Mouse (Mus musculus) naive thymus-derived CD4-positive, alpha-beta T cell, adult 2 months (primary cell): ENCODE measurements around the gene Mrps18c.

Experiments
- DNase-seq: peaks from one replicate; pipeline ENCODE4 v3.0.0-alpha.2; 2011; ENCODE audit warnings: low read depth

Mrps18c gene

DNA sequence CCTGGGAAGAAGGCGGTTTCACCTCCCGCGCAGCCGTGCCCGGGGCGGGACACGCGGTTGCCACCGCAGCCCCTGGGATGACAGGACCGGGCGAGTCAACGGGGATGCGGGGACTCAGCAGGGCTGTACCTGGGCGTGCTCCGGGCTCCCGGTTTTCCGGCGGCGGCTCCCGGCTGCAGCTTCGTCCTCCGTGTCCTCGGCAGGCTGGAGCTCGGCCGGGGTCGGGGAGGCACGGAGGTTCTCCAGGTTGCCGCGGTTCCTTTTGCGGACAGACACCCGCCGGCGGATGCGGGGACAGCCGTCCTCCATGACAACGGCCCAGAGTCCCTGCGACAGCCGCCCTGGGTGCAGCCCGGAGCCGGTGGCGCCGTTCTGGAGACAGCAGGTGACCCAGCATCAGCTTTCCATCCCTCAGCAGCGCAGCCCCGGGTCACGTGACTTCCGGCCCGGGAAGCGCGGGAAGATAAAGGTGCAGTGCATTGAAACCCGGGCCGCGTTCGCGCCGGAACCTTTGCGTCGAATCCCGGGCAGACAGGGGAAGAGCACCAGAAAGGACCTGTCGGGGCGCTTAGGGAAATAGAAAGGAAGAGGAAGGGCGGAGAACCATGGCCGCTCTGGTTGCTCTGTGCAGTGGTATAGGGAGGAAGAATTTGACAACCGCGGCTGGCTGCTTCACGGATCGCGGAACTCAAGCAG is at the start of gene Mrps18c, which contains the start of gene Helq:
TSS of gene Mrps18c (plus strand) at position 463 of the 696 bp plus-strand sequence.
TSS of gene Helq (minus strand) at position 434 of the 696 bp plus-strand sequence.
- DNase-seq: peak; percentile 88

DNA sequence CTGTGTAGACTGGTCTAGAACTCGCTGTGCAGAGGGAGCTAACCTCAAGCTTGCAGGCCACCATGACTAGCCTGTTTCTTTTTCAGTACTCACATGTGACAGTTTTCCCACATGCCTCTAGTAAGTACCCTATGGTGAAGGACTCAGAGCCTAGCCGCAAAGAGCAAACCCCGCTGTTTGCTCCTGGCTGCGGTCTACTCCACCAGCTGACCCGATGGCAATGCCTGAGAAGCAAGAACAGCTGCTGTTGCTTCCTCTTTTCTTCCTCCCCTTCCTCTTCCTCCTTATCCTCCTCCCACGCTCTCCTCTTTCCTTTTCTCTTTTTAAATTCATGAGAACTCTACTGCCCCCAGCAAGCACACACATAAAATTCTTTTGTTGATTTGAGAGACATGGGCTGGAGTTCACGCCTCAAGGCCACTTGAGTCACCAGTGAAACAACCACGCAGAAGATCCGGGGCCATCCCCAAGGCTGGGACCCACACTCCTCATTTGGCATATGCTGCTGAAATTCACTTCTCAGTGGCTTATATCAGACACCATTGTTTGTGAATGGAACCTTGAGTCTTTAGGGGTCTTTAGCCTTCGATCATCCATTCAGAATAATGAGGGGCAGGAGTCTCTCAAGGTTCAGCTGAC is 47.7 kb upstream of the Mrps18c start:
- DNase-seq: no peak

GRCm38 (mm10) chr5:100751655-100752054 is 46.8 kb upstream of the Mrps18c start:
- no peak for DNase-seq

- no peak for DNase-seq
Measured at GRCm38 (mm10) chr5:100753407-100753806, 45.0 kb upstream of the Mrps18c start.

- no peak for DNase-seq
Measured at GRCm38 (mm10) chr5:100758121-100758520, 40.3 kb upstream of the Mrps18c start.

DNA sequence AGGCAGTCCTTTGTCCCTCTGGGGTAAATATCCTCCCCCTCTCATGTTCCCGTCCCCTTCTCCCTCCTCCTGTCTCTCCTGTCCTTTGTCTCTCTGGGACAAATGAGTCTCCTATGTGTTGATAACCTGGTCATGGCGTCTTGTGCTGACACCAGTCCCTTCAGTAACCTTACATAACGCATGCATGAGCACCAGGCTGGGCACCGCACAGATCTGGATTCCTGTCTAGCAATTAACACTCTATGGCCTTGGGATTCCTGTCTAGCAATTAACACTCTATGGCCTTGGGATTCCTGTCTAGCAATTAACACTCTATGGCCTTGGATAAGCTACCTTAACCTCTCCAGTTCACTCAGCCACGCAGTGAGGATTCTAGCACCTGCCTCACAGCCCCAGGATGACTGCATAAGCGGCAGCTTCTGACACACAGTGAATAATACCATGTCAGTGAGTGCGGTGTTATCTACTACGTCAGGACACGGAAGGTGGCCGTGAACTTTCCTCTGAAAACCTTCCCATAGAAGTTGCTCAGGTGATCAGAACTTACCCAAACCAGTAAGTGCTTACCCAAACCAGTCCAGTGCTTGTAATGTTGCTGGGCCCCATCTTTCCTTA is 38.3 kb upstream of the Mrps18c start:
- DNase-seq: no peak

- no peak for DNase-seq
Measured at GRCm38 (mm10) chr5:100761736-100762135, 36.7 kb upstream of the Mrps18c start.

- DNase-seq: no peak
Measured at GRCm38 (mm10) chr5:100766026-100766425, 32.4 kb upstream of the Mrps18c start.

GRCm38 (mm10) chr5:100771575-100771974 is 26.9 kb upstream of the Mrps18c start:
- DNase-seq: no peak

DNA sequence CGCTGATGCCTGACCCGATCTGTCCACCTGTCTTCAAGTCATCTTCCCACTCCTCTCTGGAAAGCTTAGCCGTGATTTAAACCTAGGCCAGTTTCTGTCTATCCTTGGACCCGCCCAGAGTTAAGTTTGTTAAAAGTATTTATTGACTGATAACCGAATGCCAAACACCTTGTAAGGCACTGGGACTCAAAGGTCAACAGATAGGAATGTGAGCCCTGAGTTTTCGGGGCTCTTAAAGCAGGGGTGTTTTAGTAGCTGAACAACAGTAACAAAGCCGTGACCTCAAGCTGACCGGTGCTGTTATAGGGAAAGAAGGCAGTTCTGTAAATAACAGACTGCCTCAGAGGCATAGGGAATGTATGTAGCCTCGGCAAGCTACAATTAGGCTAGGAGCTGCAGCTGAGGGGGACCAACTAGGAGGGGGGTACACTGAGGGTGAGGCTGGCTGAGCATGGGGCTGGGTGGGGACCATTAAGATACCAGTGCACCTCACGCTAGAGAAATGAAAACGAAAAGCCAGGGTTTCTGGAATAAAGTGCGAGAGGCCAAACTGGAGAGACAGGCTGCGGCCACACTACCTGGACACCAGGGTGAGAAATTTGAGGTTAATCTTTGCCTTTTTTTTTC is 22.5 kb upstream of the Mrps18c start:
- no peak for DNase-seq

GRCm38 (mm10) chr5:100776900-100777299 is 21.5 kb upstream of the Mrps18c start:
- DNase-seq: no peak

DNA sequence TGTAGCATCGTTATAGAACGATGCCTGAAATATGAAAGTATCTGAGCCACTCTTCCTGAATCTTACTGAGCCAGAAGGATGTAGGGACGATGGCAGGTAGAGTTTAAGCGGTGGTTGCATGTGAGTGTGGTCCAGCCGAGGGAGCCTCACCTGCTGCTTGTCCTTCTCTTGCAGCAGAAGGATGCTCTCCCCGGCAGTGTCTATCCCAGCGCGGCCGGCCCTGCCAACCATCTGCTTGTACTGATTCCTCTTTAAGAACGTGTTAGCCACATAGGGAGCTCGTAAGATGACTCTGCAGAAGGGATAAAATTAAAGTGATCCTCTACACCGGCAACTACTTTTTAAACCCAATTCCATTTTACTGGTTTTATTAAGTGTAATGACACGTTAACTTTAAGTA is 19.4 kb upstream of the Mrps18c start:
- DNase-seq: no peak

DNA sequence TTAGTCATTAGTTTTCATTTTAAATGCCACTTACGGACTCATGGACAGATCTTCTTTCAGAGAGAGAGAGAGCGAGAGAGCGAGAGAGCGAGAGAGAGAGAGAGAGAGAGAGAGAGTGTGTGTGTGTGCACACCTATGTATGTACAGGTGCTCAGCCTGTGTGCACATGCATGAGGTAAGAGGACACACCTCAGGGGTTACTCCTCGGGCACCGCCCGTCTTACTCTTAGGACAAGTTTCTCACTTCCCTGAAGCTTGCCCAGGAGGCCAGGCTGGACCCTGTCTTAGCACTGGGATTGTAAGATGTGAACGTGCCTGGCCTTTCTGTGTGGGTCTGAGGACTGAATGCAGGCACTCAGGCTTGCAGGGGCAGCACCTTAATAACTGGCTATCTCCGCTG is 10.9 kb upstream of the Mrps18c start:
- no peak for DNase-seq

DNA sequence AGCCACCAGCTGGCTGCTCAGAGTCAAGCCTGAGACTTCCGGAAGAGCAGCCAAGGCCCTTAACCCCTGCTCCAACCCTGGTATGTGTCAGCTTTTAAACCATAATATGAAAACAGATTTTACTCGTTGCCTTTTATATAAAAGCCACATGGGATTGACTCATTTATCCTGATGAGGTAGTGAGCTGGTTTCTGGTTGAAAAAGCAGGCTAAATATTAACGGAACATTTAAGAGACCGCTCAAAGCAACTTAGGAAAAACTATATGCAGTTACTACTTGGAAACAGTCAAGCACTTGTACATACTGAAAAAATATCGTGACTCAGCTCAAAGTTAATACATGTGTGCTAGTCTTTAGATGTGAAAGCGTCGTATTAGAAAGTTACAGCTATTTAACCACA is 6.2 kb upstream of the Mrps18c start:
- DNase-seq: no peak

DNA sequence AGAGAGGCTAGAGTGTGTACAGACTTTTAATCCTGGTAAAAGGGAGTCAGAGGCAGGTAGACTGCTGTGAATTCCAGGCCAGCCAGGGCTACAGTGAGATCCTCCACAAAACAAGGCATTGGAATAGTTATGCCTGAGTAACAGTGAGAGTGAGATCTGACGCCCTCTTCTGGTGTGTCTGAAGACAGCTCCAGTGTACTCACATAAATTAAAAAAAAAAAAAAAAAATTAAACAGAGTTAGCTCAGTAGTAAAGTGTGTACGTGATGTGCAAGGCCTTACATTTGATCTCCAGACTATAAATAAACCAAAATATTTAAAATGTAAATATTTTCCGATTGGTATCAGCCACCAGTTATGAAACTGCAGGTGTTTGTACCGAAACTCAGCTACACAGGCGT is 4.3 kb upstream of the Mrps18c start:
- no peak for DNase-seq

DNA sequence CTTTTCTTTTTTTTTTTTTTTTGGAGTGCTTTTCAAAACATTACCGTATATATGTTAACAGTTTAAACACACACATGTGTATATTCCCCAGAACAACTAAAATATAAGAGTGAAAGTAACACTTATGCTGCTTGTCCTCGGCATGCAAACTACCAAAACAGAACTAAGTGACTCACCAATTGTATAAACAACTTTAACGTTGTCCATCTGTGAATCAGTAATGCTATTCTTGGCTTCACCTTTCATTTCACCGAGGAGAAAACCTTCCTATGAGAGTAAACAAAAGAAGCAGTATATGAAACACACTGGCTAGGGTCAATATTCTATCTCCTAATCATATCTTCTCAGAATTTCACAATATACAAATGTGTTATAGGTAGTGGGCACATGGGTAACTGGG is 19.9 kb downstream of the Mrps18c start:
- no peak for DNase-seq

GRCm38 (mm10) chr5:100819568-100820480 is 21.4 kb downstream of the Mrps18c start:
- DNase-seq: peak; percentile 59

DNA sequence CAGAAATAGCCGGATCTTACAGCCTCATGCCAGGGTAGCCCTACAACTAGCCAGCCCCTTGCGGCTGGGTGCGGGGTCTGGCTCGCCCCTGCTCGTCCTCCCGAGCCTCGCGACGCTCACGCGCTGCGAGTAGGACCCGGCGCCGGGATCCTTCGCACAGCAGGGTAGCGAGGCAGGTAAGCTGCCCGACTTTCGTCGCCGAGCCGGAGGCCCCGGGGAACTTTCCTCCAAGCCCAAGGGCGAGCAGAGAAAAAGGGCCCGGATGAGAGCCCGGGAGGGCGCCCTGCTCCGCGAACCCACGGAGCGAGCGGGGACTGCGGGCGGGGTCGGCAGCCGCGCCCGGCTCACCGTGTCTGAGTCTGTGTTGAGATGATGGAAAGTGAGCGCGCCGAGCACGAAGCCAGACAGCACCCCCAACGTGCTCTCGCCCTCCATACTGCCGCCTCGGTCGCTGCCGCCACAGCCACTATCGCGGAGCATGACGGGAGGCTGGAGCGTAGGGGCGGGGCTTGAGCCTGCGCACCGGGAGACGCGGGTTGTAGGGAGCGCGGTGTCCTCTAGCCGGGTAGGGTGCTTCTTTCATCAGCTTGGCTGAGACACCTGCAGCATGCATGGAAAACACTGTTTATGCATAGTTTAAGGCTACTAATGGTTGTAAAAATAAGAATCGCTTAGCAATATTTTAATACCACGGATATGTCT is 22.2 kb downstream of the Mrps18c start, which contains the start of gene Abraxas1:
TSS of gene Abraxas1 (minus strand) at position 483 of the 702 bp plus-strand sequence.
- peak; percentile 88 for DNase-seq

GRCm38 (mm10) chr5:100821375-100821774 is 22.9 kb downstream of the Mrps18c start:
- DNase-seq: no peak

- no peak for DNase-seq
Measured at GRCm38 (mm10) chr5:100822826-100823225, 24.4 kb downstream of the Mrps18c start.

GRCm38 (mm10) chr5:100825975-100826374 is 27.5 kb downstream of the Mrps18c start:
- peak; percentile 65 for DNase-seq
